Mouse (Mus musculus) effector memory CD4-positive, alpha-beta T cell, adult 7 months (primary cell): ENCODE results near the gene Gm21797. TPM values are rescaled to one million over a fixed set of nuclear protein-coding genes. Genes with fewer than 3 reads are reported as not detected.

ENCODE experiments used
- polyA plus RNA-seq: library from polyadenylated mRNA; unstranded; fragments of 100-300 nt; shearing (Covaris generic); gene quantifications from one replicate; pipeline ENCODE4 v1.2.1, GENCODE M21; 2017

The Gm21797 gene
- not detected for polyA plus RNA-seq

DNA sequence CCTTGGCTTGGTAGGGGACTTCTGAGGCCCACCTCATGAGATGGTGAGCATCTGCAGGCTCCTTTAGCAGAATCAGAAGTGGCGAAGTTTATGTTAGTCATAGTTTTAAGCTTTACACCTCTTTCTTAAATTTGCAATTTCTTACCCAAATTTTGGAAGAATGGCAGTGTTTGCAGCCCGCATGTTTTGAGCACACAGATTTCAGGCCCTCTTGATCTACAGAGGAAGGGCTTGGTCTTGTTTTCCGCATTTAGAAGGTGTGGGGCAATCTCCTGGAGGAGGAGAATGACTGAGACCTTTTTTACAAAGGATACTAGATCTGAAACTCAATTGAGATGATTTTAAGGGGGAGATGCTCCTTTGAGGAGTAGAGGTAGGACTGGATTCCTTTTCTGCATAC lies at the start of gene Gm21797:
Gene Gm21797, minus strand, starts transcription at position 101 of the 400 bp plus-strand sequence.

DNA sequence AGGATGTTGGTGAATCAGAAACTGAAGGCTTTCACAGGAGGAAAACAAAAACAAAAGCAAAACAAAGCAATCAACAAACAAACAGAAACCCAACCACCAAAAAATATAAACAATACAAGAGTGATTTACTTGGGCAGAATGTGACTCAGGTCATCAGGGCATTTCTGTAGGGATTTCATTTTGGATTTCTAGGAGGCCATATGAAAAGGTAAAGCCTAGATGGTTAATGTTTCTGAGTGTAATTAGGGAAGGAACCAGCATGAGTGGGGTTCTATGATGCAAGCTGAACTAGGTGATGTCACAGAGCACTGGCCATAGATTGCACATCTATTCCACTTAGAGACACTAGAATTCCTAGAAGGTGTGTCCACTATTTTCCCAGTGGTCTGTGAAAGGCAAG lies 29.0 kb upstream of the Gm21797 start, which contains the start of gene Gm20795:
Gene Gm20795, plus strand, starts transcription at position 301 of the 400 bp plus-strand sequence.

Other genes starting within 250 kb of the Gm21797 start
- gene Gm21852, start 123.8 kb downstream of the Gm21797 start, polyA plus RNA-seq, result not detected
- not detected for gene Gm20795, start 29.1 kb upstream of the Gm21797 start, polyA plus RNA-seq